Mouse (Mus musculus) heart, postnatal 0 days (tissue): ENCODE measurements around the gene Dync1h1.

Experiments
- CTCF ChIP-seq: IDR thresholded peaks from 2 replicates; pipeline ENCODE4 v1.5.1; 2016; ENCODE audit warnings: antibody characterized with exemption, control low read depth, low read depth
- EP300 ChIP-seq: IDR thresholded peaks from 2 replicates; pipeline ENCODE4 v1.6.1; 2016; ENCODE audit warnings: antibody characterized with exemption, low read depth

DNA sequence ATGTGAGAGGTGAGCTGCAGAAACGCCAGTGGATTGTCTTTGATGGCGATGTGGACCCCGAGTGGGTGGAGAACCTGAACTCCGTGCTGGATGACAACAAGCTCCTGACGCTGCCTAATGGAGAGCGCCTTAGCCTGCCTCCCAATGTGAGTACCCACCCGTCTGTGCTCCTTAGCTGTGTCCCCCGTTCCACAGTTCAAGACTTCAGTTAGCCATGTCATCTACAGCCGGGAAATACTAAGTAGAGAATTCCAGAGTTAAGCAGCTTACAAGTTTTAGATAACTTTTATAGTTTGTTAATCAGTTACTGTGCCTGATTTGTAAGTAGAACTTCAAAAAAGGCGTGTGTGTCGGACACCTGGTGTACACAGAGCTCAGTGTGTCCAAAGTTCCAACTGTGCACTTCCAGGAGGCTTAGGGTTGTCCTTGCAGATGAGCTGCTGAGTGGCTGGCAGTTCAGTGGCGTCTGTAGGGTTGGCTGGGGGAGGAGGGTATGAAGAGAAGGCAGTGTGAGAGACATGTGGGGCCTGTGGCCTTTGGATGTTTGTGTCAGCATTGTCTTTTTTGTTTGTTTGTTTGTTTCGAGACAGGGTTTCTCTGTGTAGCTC lies 36.4 kb downstream of the Dync1h1 start:
- TF ChIP-seq CTCF = no peak
- no peak for TF ChIP-seq EP300
